Mouse (Mus musculus) lung, postnatal 0 days (tissue): ENCODE measurements around the gene Gm20696. TPM values are rescaled to one million over a fixed set of nuclear protein-coding genes. Genes with fewer than 3 reads are reported as not detected.
A peak's percentile ranks its signal among the peaks of the same experiment; 100 is the strongest.

Experiments used
- ATAC-seq: fragments of 200-750 bp; cut with Nextera tagmentation; 2 replicates; pipeline ENCODE4 v1.8.0; 2017; ENCODE audit warnings: moderate library complexity
- DNase-seq: peaks from one replicate; pipeline ENCODE4 v3.0.0-alpha.2; 2016; ENCODE audit warnings: low spot score
- H3K27ac ChIP-seq: fragments of 300-500 bp; sonication (generic); 2 replicates; pipeline ENCODE4 v1.5.1; 2014; ENCODE audit warnings: antibody characterized with exemption, mild to moderate bottlenecking, low read length, mixed read lengths
- H3K27me3 ChIP-seq: fragments of 300-500 bp; sonication (generic); replicated peaks from 2 replicates; pipeline ENCODE4 v1.6.1; 2014; ENCODE audit warnings: low read length, mixed read lengths; ENCODE audit not compliant: insufficient read depth
- H3K36me3 ChIP-seq: fragments of 300-500 bp; sonication (generic); 2 replicates; pipeline ENCODE4 v1.6.1; 2014; ENCODE audit warnings: low read length, mixed read lengths; ENCODE audit not compliant: insufficient read depth
- H3K4me1 ChIP-seq: fragments of 300-500 bp; sonication (generic); 2 replicates; pipeline ENCODE4 v1.6.1; 2014; ENCODE audit warnings: antibody characterized with exemption, low read depth, low read length, mixed read lengths; ENCODE audit not compliant: insufficient read depth
- H3K4me2 ChIP-seq: fragments of 300-500 bp; sonication (generic); replicated peaks from 2 replicates; pipeline ENCODE4 v1.6.1; 2014; ENCODE audit warnings: low read depth, mild to moderate bottlenecking, low read length, moderate library complexity, mixed read lengths
- H3K4me3 ChIP-seq: fragments of 300-500 bp; sonication (generic); 2 replicates; pipeline ENCODE4 v1.5.1; 2014; ENCODE audit warnings: low read depth, low read length
- H3K9ac ChIP-seq: fragments of 300-500 bp; sonication (generic); replicated peaks from 2 replicates; pipeline ENCODE4 v1.6.1; 2014; ENCODE audit warnings: low read depth, mild to moderate bottlenecking
- H3K9me3 ChIP-seq: fragments of 300-500 bp; sonication (generic); 2 replicates; pipeline ENCODE4 v1.6.1; 2016; ENCODE audit warnings: low read length, mixed read lengths
- CTCF ChIP-seq: IDR thresholded peaks from 2 replicates; pipeline ENCODE4 v1.5.1; 2016; ENCODE audit warnings: antibody characterized with exemption, mild to moderate bottlenecking
- EP300 ChIP-seq: IDR thresholded peaks from 2 replicates; pipeline ENCODE4 v1.6.1; 2016; ENCODE audit warnings: antibody characterized with exemption, mild to moderate bottlenecking, control low read depth
- whole genome bisulfite sequencing: fragments of 180-500 bp; shearing (Covaris S2); extraction: QIAGEN DNeasy Blood & Tissue Kit; methylation state at CpG from one replicate; pipeline ENCODE4 v1.1.7; 2014; 5-methylcytosine and 5-hydroxymethylcytosine counted together
- polyA plus RNA-seq: library from polyadenylated mRNA; unstranded; fragments of >200 nt; fragmentation: Nextera tagmentation; extraction: Ambion mirVana; gene quantifications from 2 replicates; pipeline ENCODE4 v1.2.1, GENCODE M21; 2015

Gm20696 gene
- polyA plus RNA-seq, 1 experiment from 2014 or later: 2.3 TPM

GRCm38 (mm10) chr6:99305236-99305635 is 361.4 kb downstream of the Gm20696 start:
- Histone ChIP-seq H3K4me1 (no peaks in the 10 kb centered on the region), H3K27me3 (no peaks in the 10 kb centered on the region), H3K9ac (no peak overlapping the region), H3K9me3 (no peaks in the 10 kb centered on the region), H3K4me2 (no peak overlapping the region), H3K4me3 (no peak overlapping the region), H3K27ac (no peak overlapping the region), H3K36me3 (no peaks in the 10 kb centered on the region)
- DNase-seq: no peak
- TF ChIP-seq CTCF (no peak), EP300 (no peak)
- no peak for ATAC-seq
- 93% methylated on average over 3 of the region's 3 CpGs for WGBS

GRCm38 (mm10) chr6:99302662-99303435 is 363.7 kb downstream of the Gm20696 start:
- Histone ChIP-seq H3K4me3 (no peak overlapping the region), H3K27ac (no peak overlapping the region), H3K36me3 (no peaks in the 10 kb centered on the region), H3K27me3 (no peaks in the 10 kb centered on the region), H3K4me2 (no peak overlapping the region), H3K9ac (no peak overlapping the region), H3K9me3 (no peaks in the 10 kb centered on the region), H3K4me1 (no peaks in the 10 kb centered on the region)
- TF ChIP-seq EP300 (no peak), CTCF (no peak)
- ATAC-seq: no peak; the same call in 1 of the 2 replicates
- DNase-seq: peak; percentile 17
- 62% methylated on average over 6 of the region's 6 CpGs for WGBS

GRCm38 (mm10) chr6:99301923-99302322 is 364.7 kb downstream of the Gm20696 start:
- Histone ChIP-seq H3K27ac (no peak overlapping the region), H3K4me1 (no peaks in the 10 kb centered on the region), H3K9me3 (no peaks in the 10 kb centered on the region), H3K27me3 (no peaks in the 10 kb centered on the region), H3K36me3 (no peaks in the 10 kb centered on the region), H3K4me2 (no peak overlapping the region), H3K4me3 (no peak overlapping the region), H3K9ac (no peak overlapping the region)
- TF ChIP-seq CTCF: no peak
- no peak for TF ChIP-seq EP300
- no peak for ATAC-seq
- no peak for DNase-seq
- WGBS: 50% methylated on average over 8 of the region's 8 CpGs

GRCm38 (mm10) chr6:99300235-99300634 is 366.4 kb downstream of the Gm20696 start:
- Histone ChIP-seq H3K4me3 (no peak overlapping the region), H3K4me2 (no peak overlapping the region), H3K36me3 (no peaks in the 10 kb centered on the region), H3K4me1 (no peaks in the 10 kb centered on the region), H3K9ac (no peak overlapping the region), H3K9me3 (no peaks in the 10 kb centered on the region), H3K27me3 (no peaks in the 10 kb centered on the region), H3K27ac (no peak overlapping the region)
- WGBS: 87% methylated on average over 6 of the region's 6 CpGs
- no peak for TF ChIP-seq CTCF
- TF ChIP-seq EP300: no peak
- DNase-seq (no peak), ATAC-seq (no peak)

GRCm38 (mm10) chr6:99299196-99299595 is 367.4 kb downstream of the Gm20696 start:
- no peak for ATAC-seq
- H3K4me1 ChIP-seq: no peaks in the 10 kb centered on the region

GRCm38 (mm10) chr6:99297535-99297934 is 369.1 kb downstream of the Gm20696 start:
- Histone ChIP-seq H3K4me1 (no peaks in the 10 kb centered on the region), H3K27ac (no peak overlapping the region), H3K9ac (no peak overlapping the region), H3K4me3 (no peak overlapping the region), H3K36me3 (no peaks in the 10 kb centered on the region), H3K9me3 (no peaks in the 10 kb centered on the region), H3K27me3 (no peaks in the 10 kb centered on the region), H3K4me2 (no peak overlapping the region)
- no peak for TF ChIP-seq CTCF
- TF ChIP-seq EP300: no peak
- no peak for DNase-seq
- WGBS: 72% methylated on average over 5 of the region's 5 CpGs
- ATAC-seq: no peak

More at GRCm38 (mm10) chr6:99299196-99299595, 367.4 kb downstream of the Gm20696 start:
- 74% methylated on average over 14 of the region's 14 CpGs for WGBS
- Histone ChIP-seq H3K4me2 (no peak overlapping the region), H3K27me3 (no peaks in the 10 kb centered on the region), H3K9ac (no peak overlapping the region), H3K36me3 (no peaks in the 10 kb centered on the region), H3K27ac (no peak overlapping the region), H3K4me3 (no peak overlapping the region), H3K9me3 (no peaks in the 10 kb centered on the region)
- no peak for TF ChIP-seq EP300
- no peak for DNase-seq
